In the genomic region with DNA sequence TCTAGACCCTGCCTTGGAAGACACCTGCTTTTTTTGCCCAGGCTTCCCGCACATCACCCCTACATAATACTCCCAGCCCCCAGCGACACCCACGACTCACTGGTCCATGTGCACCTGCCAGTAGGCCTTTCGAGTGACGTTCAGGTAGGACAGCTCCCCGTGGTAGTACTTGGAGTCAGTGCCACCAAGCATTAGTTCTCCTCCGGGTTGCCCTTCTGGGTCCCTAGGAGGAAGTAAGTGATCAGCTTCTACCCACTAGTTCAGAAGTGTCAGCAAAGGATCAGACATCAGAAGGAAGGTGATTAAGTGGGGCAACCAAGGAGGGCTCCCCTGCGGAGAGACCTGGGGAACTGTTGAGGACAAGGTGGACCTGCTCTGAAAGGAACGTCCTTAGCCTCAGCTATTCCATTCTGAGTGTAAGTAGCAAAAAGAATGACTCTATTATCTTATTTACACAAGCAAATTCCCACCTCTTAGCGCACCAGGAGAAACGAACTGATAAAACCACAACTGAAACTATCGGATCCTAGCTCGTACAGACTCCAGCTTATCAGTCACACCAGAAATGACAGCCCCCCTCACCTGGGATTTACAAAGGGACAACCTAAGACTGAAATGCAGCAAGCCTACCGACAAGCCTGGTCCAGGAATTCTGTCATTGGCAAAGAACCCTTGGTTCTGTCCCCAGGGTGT, we compare ENCODE assay signal across 1 mouse cellular context.
A peak's percentile ranks its signal among the peaks of the same experiment; 100 is the strongest.
TF ChIP-seq lines count a peak whose summit lies in the region.

No protein-coding gene starts in this region.

TF ChIP-seq in MEL, 35 proteins besides CTCF, POLR2A, EP300 and RAD21:
- TF ChIP-seq MXI1 (IDR thresholded peaks at IDR 0.05; ENCODE audit: low read depth, low read length) (no peak), TAL1 (IDR thresholded peaks at IDR 0.05; ENCODE audit: low read length) (peak; percentile 98), MYB (IDR thresholded peaks at IDR 0.05; ENCODE audit: low read depth, low read length) (peak; percentile 67; the same call in 1 of the 2 replicates), POLR2AphosphoS2 (IDR thresholded peaks at IDR 0.05; ENCODE audit: low read length) (peak; percentile 62; the same call in 1 of the 2 replicates), NELFE (IDR thresholded peaks at IDR 0.05; ENCODE audit: low read depth, low read length) (no peak), UBTF (IDR thresholded peaks at IDR 0.05; ENCODE audit: borderline replicate concordance, insufficient read depth, low read depth, low read length) (no peak), NRF1 (IDR thresholded peaks at IDR 0.05; ENCODE audit: insufficient read depth, low read depth, low read length, poor library complexity, severe bottlenecking) (no peak), USF1 (IDR thresholded peaks at IDR 0.05; ENCODE audit: low read depth, low read length) (no peak), KAT2A (conservative IDR thresholded peaks at IDR 0.05; ENCODE audit: low read depth, low read length) (no peak), ZC3H11A (IDR thresholded peaks at IDR 0.05; ENCODE audit: low read depth, low read length) (no peak), SIN3A (IDR thresholded peaks at IDR 0.05; ENCODE audit: low read length) (peak; percentile 83), ZKSCAN1 (IDR thresholded peaks at IDR 0.05; ENCODE audit: low read depth, low read length) (no peak), HCFC1 (IDR thresholded peaks at IDR 0.05; ENCODE audit: low read depth, low read length) (no peak), MEF2A (IDR thresholded peaks at IDR 0.05; ENCODE audit: extremely low read depth, insufficient replicate concordance, low read depth, low read length, poor library complexity, severe bottlenecking) (no peak), POLR2AphosphoS5 (IDR thresholded peaks at IDR 0.05; ENCODE audit: borderline replicate concordance, low read depth, low read length) (no peak), JUND (IDR thresholded peaks at IDR 0.05; ENCODE audit: low read depth, low read length) (0 out of 2 replicates have a peak, but pooled peaks have one; percentile 41), MAFK (IDR thresholded peaks at IDR 0.05; ENCODE audit: borderline replicate concordance, low read depth, low read length) (0 out of 2 replicates have a peak, but pooled peaks have one; percentile 25), TCF12 (IDR thresholded peaks at IDR 0.05; ENCODE audit: low read depth, low read length) (peak; percentile 100), USF2 (IDR thresholded peaks at IDR 0.05; ENCODE audit: borderline replicate concordance in 1 of 2, insufficient read depth in 1 of 2, low read depth in 1 of 2, low read length in 2 of 2) (no peak), ELF1 (IDR thresholded peaks at IDR 0.05; ENCODE audit: low read depth, low read length) (no peak), ZMIZ1 (IDR thresholded peaks at IDR 0.05; ENCODE audit: low read depth, low read length) (peak; percentile 58; the same call in 1 of the 2 replicates), E2F4 (IDR thresholded peaks at IDR 0.05; ENCODE audit: borderline replicate concordance, low read depth, low read length) (no peak), CHD1 (IDR thresholded peaks at IDR 0.05; ENCODE audit: low read depth, low read length) (no peak), RCOR1 (IDR thresholded peaks at IDR 0.05; ENCODE audit: low read depth, low read length) (peak; percentile 92), ZNF384 (IDR thresholded peaks at IDR 0.05; ENCODE audit: low read depth, low read length) (0 out of 2 replicates have a peak, but pooled peaks have one; percentile 28), MAZ (IDR thresholded peaks at IDR 0.05; ENCODE audit: low read depth, low read length) (peak; percentile 74), CHD2 (IDR thresholded peaks at IDR 0.05; ENCODE audit: low read length) (peak; percentile 20; the same call in 1 of the 2 replicates), ETS1 (IDR thresholded peaks at IDR 0.05; ENCODE audit: low read depth, low read length) (peak; percentile 94), BHLHE40 (IDR thresholded peaks at IDR 0.05; ENCODE audit: borderline replicate concordance, low read depth, low read length) (peak; percentile 59; the same call in 1 of the 2 replicates), GABPA (IDR thresholded peaks at IDR 0.05; ENCODE audit: low read depth, low read length) (no peak), SMC3 (IDR thresholded peaks at IDR 0.05; ENCODE audit: low read depth, low read length) (no peak), GATA1 (IDR thresholded peaks at IDR 0.05; ENCODE audit: low read depth, low read length) (peak; percentile 100), MAX (IDR thresholded peaks at IDR 0.05; ENCODE audit: low read length) (no peak), MYC (IDR thresholded peaks at IDR 0.05; ENCODE audit: low read depth, low read length) (0 out of 2 replicates have a peak, but pooled peaks have one; percentile 14), TBP (IDR thresholded peaks at IDR 0.05; ENCODE audit: low read depth, low read length) (peak; percentile 39; the same call in 1 of the 2 replicates)
TF ChIP-seq in MEL: peak in this region for 17.
